Comparison of ENCODE assay signal across 8 mouse cellular contexts in genomic region chr3:37875331-37876015, GRCm38 (mm10).
DNase-seq lines count a peak whose midpoint lies in the region; ATAC-seq lines count a peak whose summit lies in the region.

No protein-coding gene starts in this region.

- WGBS in forebrain, embryonic 11.5 days = 64% methylated on average over 6 of the region's 6 CpGs
- 64% methylated on average over 6 of the region's 6 CpGs for WGBS in midbrain, embryonic 10.5 days

- no peaks in the 10 kb centered on the region for H3K4me1 ChIP-seq in forebrain, embryonic 11.5 days (replicated peaks; ENCODE audit: control insufficient read depth, insufficient read depth, low read length)
- H3K4me1 ChIP-seq in midbrain, embryonic 10.5 days = peaks cover 14% of the 10 kb centered on the region

- no peak overlapping the region for H3K4me3 ChIP-seq in forebrain, embryonic 11.5 days (ENCODE audit: low read depth, low read length)
- no peak overlapping the region for H3K4me3 ChIP-seq in midbrain, embryonic 10.5 days

- no peaks in the 10 kb centered on the region for H3K9me3 ChIP-seq in forebrain, embryonic 11.5 days (ENCODE audit: control insufficient read depth, low read length)
- no peaks in the 10 kb centered on the region for H3K9me3 ChIP-seq in midbrain, embryonic 10.5 days (replicated peaks)

- no peak overlapping the region for H3K9ac ChIP-seq in forebrain, embryonic 11.5 days (ENCODE audit: low read length)

- ATAC-seq in forebrain, embryonic 11.5 days (replicated peaks; ENCODE audit: low FRiP score) = peak; percentile 60; the same call in 1 of the 2 replicates

- H3K36me3 ChIP-seq in forebrain, embryonic 11.5 days (ENCODE audit: control insufficient read depth, insufficient read depth, low read length) = no peaks in the 10 kb centered on the region
- H3K36me3 ChIP-seq in midbrain, embryonic 10.5 days = no peaks in the 10 kb centered on the region

- no peaks in the 10 kb centered on the region for H3K27me3 ChIP-seq in forebrain, embryonic 11.5 days (ENCODE audit: control insufficient read depth, insufficient read depth, low read length)
- peaks cover 9% of the 10 kb centered on the region; the same call in 1 of the 2 replicates for H3K27me3 ChIP-seq in midbrain, embryonic 10.5 days (ENCODE audit: low read depth, poor library complexity, severe bottlenecking)

- intact Hi-C loops in left cerebral cortex, postnatal 14 days (cut with DNase I) = no loop called here
- intact Hi-C loops in heart, postnatal 10 days (cut with DNase I) = loop anchor here (2.0 to 5.0 kb wide), 3 partner anchors 31 to 233 kb away; no protein-coding TSS in a partner anchor

- peak; percentile 27 to 34 for DNase-seq in left cerebral cortex, postnatal 14 days (ENCODE audit: low spot score in 2 of 2)
- no peak for DNase-seq in left cerebral cortex, adult 8-10 months (ENCODE audit: low spot score in 2 of 2)
- no peak for DNase-seq in forebrain, embryonic 11.5 days (ENCODE audit: low spot score)
- peak; percentile 89 to 91 for DNase-seq in heart, postnatal 10 days
- peak; percentile 50 to 70 for DNase-seq in kidney, postnatal 25 days
- DNase-seq in midbrain, embryonic 10.5 days (ENCODE audit: low spot score) = no peak
- DNase-seq in testis, postnatal 10 days (ENCODE audit: low spot score) = peak; percentile 57
- no peak for DNase-seq in right cerebral cortex, adult 2 months (ENCODE audit: low spot score in 2 of 2)

- H3K4me2 ChIP-seq in forebrain, embryonic 11.5 days (ENCODE audit: low read depth, low read length, severe bottlenecking) = no peak overlapping the region

- no peak overlapping the region for H3K27ac ChIP-seq in forebrain, embryonic 11.5 days (ENCODE audit: low read depth, low read length)
- 0 out of 2 replicates have a peak overlapping the region, but pooled peaks have one; percentile 38 for H3K27ac ChIP-seq in midbrain, embryonic 10.5 days (replicated peaks)

Comparison
In these comparisons a context has a peak if more than half of its experiments do, and no peak if none do; other contexts are left out.
1. DNase-seq: peak in left cerebral cortex, postnatal 14 days (2 of 2), heart, postnatal 10 days (2 of 2), kidney, postnatal 25 days (2 of 2) and testis, postnatal 10 days (single experiment); none in left cerebral cortex, adult 8-10 months (0 of 2), forebrain, embryonic 11.5 days (single experiment), midbrain, embryonic 10.5 days (single experiment) and right cerebral cortex, adult 2 months (0 of 2).